Mouse (Mus musculus): ENCODE results near the gene Dync1i2. TPM values are rescaled to one million over a fixed set of nuclear protein-coding genes. Genes with fewer than 3 reads are reported as not detected.

Gene Dync1i2
- polyA plus RNA-seq, 1 experiment = 67.3 TPM

- H3K4me3 ChIP-seq = no peak overlapping the region
- H3ac ChIP-seq (ENCODE audit: control insufficient read depth, insufficient read length) = no peak overlapping the region
- no peaks in the 10 kb centered on the region for H3K27me3 ChIP-seq (ENCODE audit: control insufficient read depth, insufficient read depth, insufficient read length)
- no peaks in the 10 kb centered on the region for H3K79me2 ChIP-seq (ENCODE audit: control insufficient read depth, insufficient read depth)
- no peak overlapping the region for H3K4me2 ChIP-seq (ENCODE audit: low read depth)
- no peak for TF ChIP-seq MAX (IDR thresholded peaks at IDR 0.05; ENCODE audit: low read depth)
- no peak for TF ChIP-seq TCF12 (IDR thresholded peaks at IDR 0.05; ENCODE audit: insufficient read depth, poor library complexity, severe bottlenecking)
- TF ChIP-seq POLR2A (IDR thresholded peaks at IDR 0.05; ENCODE audit: insufficient read length, low read depth) = no peak
- no peak for TF ChIP-seq E2F4 (IDR thresholded peaks at IDR 0.05; ENCODE audit: insufficient read depth)
- TF ChIP-seq POLR2AphosphoS2 (IDR thresholded peaks at IDR 0.05; ENCODE audit: insufficient read length, low read depth) = no peak
- no peak for TF ChIP-seq CEBPB (IDR thresholded peaks at IDR 0.05; ENCODE audit: insufficient read depth, poor library complexity, severe bottlenecking)
- no peak for TF ChIP-seq USF1 (IDR thresholded peaks at IDR 0.05; ENCODE audit: low read depth)
- TF ChIP-seq SRF (IDR thresholded peaks at IDR 0.05; ENCODE audit: control insufficient read depth, insufficient read length, low read depth) = no peak
- peaks cover 5% of the 10 kb centered on the region for H3K36me3 ChIP-seq (ENCODE audit: control insufficient read depth, insufficient read depth)
Measured at GRCm38 (mm10) chr2:71278791-71279775, 67.6 kb downstream of the Dync1i2 start.

GRCm38 (mm10) chr2:71281981-71282380 is 70.5 kb downstream of the Dync1i2 start:
- no peak for TF ChIP-seq SRF (IDR thresholded peaks at IDR 0.05; ENCODE audit: control insufficient read depth, insufficient read length, low read depth)
- Histone ChIP-seq H3ac (ENCODE audit: control insufficient read depth, insufficient read length) (no peak overlapping the region), H3K79me2 (ENCODE audit: control insufficient read depth, insufficient read depth) (no peaks in the 10 kb centered on the region), H3K27me3 (ENCODE audit: control insufficient read depth, insufficient read depth, insufficient read length) (no peaks in the 10 kb centered on the region), H3K36me3 (ENCODE audit: control insufficient read depth, insufficient read depth) (peaks cover 5% of the 10 kb centered on the region), H3K4me3 (no peak overlapping the region), H3K4me2 (ENCODE audit: low read depth) (no peak overlapping the region)

GRCm38 (mm10) chr2:71290107-71290775 is 78.7 kb downstream of the Dync1i2 start:
- H3K4me2 ChIP-seq (ENCODE audit: low read depth) = no peak overlapping the region
- H3K4me3 ChIP-seq = no peak overlapping the region
- no peaks in the 10 kb centered on the region for H3K36me3 ChIP-seq (ENCODE audit: control insufficient read depth, insufficient read depth)
- no peak for TF ChIP-seq POLR2AphosphoS2 (IDR thresholded peaks at IDR 0.05; ENCODE audit: insufficient read length, low read depth)
- TF ChIP-seq TCF3 (IDR thresholded peaks at IDR 0.05; ENCODE audit: insufficient read length, low read depth) = no peak
- TF ChIP-seq USF1 (IDR thresholded peaks at IDR 0.05; ENCODE audit: low read depth) = no peak
- no peaks in the 10 kb centered on the region for H3K79me2 ChIP-seq (ENCODE audit: control insufficient read depth, insufficient read depth)
- no peaks in the 10 kb centered on the region for H3K27me3 ChIP-seq (ENCODE audit: control insufficient read depth, insufficient read depth, insufficient read length)
- H3ac ChIP-seq (ENCODE audit: control insufficient read depth, insufficient read length) = no peak overlapping the region

- TF ChIP-seq TCF3 (IDR thresholded peaks at IDR 0.05; ENCODE audit: insufficient read length, low read depth) (no peak), MYOG (IDR thresholded peaks at IDR 0.05; ENCODE audit: control insufficient read depth in 1 of 3, insufficient read depth in 1 of 3, insufficient read length in 2 of 3, low read depth in 2 of 3) (no peak), POLR2AphosphoS2 (IDR thresholded peaks at IDR 0.05; ENCODE audit: insufficient read length, low read depth) (no peak), E2F4 (IDR thresholded peaks at IDR 0.05; ENCODE audit: insufficient read depth) (no peak), MYOD1 (IDR thresholded peaks at IDR 0.05; ENCODE audit: control insufficient read depth in 1 of 3, insufficient read length in 2 of 3, low read depth in 2 of 3) (no peak), MAX (IDR thresholded peaks at IDR 0.05; ENCODE audit: low read depth) (no peak), TCF12 (IDR thresholded peaks at IDR 0.05; ENCODE audit: insufficient read depth, poor library complexity, severe bottlenecking) (no peak), POLR2A (IDR thresholded peaks at IDR 0.05; ENCODE audit: insufficient read length, low read depth) (no peak), REST (IDR thresholded peaks at IDR 0.05; ENCODE audit: insufficient read depth, insufficient read length) (no peak)
- Histone ChIP-seq H3K4me2 (ENCODE audit: low read depth) (no peak overlapping the region), H3ac (ENCODE audit: control insufficient read depth, insufficient read length) (no peak overlapping the region), H3K27me3 (ENCODE audit: control insufficient read depth, insufficient read depth, insufficient read length) (no peaks in the 10 kb centered on the region), H3K36me3 (ENCODE audit: control insufficient read depth, insufficient read depth) (no peaks in the 10 kb centered on the region), H3K79me2 (ENCODE audit: control insufficient read depth, insufficient read depth) (no peaks in the 10 kb centered on the region), H3K4me3 (no peak overlapping the region)
Measured at GRCm38 (mm10) chr2:71291566-71291965, 80.1 kb downstream of the Dync1i2 start.

DNA sequence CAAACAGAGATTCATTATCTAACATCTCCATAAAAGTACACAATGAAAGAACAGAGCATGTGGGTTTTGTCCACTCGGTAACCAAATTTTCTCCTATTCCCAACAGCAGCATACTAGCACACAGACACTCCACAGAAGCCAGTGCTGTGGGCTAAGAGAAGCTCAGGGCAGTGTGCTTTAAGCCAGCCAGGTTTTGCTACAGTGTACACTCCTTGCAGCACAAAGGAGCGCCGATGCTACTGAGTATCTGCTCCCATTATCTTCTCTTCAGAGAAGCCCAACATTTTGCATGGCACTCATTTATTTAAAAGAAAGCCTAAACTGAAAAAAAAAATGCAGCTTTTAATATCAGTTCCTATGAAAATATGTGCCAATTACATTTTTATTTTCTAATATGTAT is 82.5 kb downstream of the Dync1i2 start:
- H3ac ChIP-seq (ENCODE audit: control insufficient read depth, insufficient read length) = no peak overlapping the region
- H3K4me2 ChIP-seq (ENCODE audit: low read depth) = no peak overlapping the region
- H3K27me3 ChIP-seq (ENCODE audit: control insufficient read depth, insufficient read depth, insufficient read length) = no peaks in the 10 kb centered on the region
- H3K79me2 ChIP-seq (ENCODE audit: control insufficient read depth, insufficient read depth) = no peaks in the 10 kb centered on the region
- TF ChIP-seq SRF (IDR thresholded peaks at IDR 0.05; ENCODE audit: control insufficient read depth, insufficient read length, low read depth) (no peak), E2F4 (IDR thresholded peaks at IDR 0.05; ENCODE audit: insufficient read depth) (no peak), REST (IDR thresholded peaks at IDR 0.05; ENCODE audit: insufficient read depth, insufficient read length) (no peak), MYOD1 (IDR thresholded peaks at IDR 0.05; ENCODE audit: control insufficient read depth in 1 of 3, insufficient read length in 2 of 3, low read depth in 2 of 3) (no peak), CEBPB (IDR thresholded peaks at IDR 0.05; ENCODE audit: insufficient read depth, poor library complexity, severe bottlenecking) (no peak), POLR2AphosphoS2 (IDR thresholded peaks at IDR 0.05; ENCODE audit: insufficient read length, low read depth) (no peak), TCF12 (IDR thresholded peaks at IDR 0.05; ENCODE audit: insufficient read depth, poor library complexity, severe bottlenecking) (no peak), TCF3 (IDR thresholded peaks at IDR 0.05; ENCODE audit: insufficient read length, low read depth) (no peak), MYOG (IDR thresholded peaks at IDR 0.05; ENCODE audit: control insufficient read depth in 1 of 3, insufficient read depth in 1 of 3, insufficient read length in 2 of 3, low read depth in 2 of 3) (no peak), POLR2A (IDR thresholded peaks at IDR 0.05; ENCODE audit: insufficient read length, low read depth) (no peak), USF1 (IDR thresholded peaks at IDR 0.05; ENCODE audit: low read depth) (no peak), MAX (IDR thresholded peaks at IDR 0.05; ENCODE audit: low read depth) (no peak)
- no peak overlapping the region for H3K4me3 ChIP-seq
- no peaks in the 10 kb centered on the region for H3K36me3 ChIP-seq (ENCODE audit: control insufficient read depth, insufficient read depth)

Measured in myocyte (in vitro differentiated cells).